Mouse (Mus musculus) MEL (cell line): ENCODE measurements at regions not wholly inside any gene's neighbourhood (a gene's known extent, or its start where the extent isn't known, plus 50 kb on each side); places are given as distances from the start of the nearest gene placed in this dataset.

ENCODE experiments used
- DNase-seq: peaks from one replicate; pipeline ENCODE4 v3.0.0; 2011; ENCODE audit warnings: low read depth, low spot score
- H3K27ac ChIP-seq: 2 replicates; pipeline ENCODE4 v1.5.1; 2012; ENCODE audit warnings: low read depth, mild to moderate bottlenecking, control low read depth, low read length, moderate library complexity; ENCODE audit not compliant: control insufficient read depth
- H3K27me3 ChIP-seq, 2 experiments: fragments of 150-350 bp in 1 of 2; sonication (generic) in 1 of 2; 2 replicates each; pipeline ENCODE4 v1.6.1; 2012; ENCODE audit warnings: low read length in 2 of 2, mild to moderate bottlenecking in 2 of 2, improper control_type of control experiment in 1 of 2, moderate library complexity in 1 of 2; ENCODE audit not compliant: insufficient read depth in 2 of 2, control insufficient read depth in 1 of 2
- H3K36me3 ChIP-seq, 2 experiments: 2 replicates each; pipeline ENCODE4 v1.6.1; 2012 to 2014; ENCODE audit warnings: low read length in 2 of 2, improper control_type of control experiment in 1 of 2, inconsistent platforms in 1 of 2, mild to moderate bottlenecking in 1 of 2; ENCODE audit not compliant: insufficient read depth in 2 of 2, control insufficient read depth in 1 of 2
- H3K4me1 ChIP-seq, 2 experiments: fragments of 150-350 bp in 1 of 2; sonication (generic) in 1 of 2; 2 replicates each; pipeline ENCODE4 v1.6.1; 2012; ENCODE audit warnings: low read length in 2 of 2, improper control_type of control experiment in 1 of 2, mild to moderate bottlenecking in 1 of 2; ENCODE audit not compliant: insufficient read depth in 2 of 2, control insufficient read depth in 1 of 2
- H3K4me3 ChIP-seq, 2 experiments: fragments of 150-350 bp in 1 of 2; sonication (generic) in 1 of 2; 2 replicates each; pipeline ENCODE4 v1.5.1; 2012; ENCODE audit warnings: low read depth in 2 of 2, low read length in 2 of 2, mild to moderate bottlenecking in 2 of 2, moderate library complexity in 2 of 2, control low read depth in 1 of 2, improper control_type of control experiment in 1 of 2; ENCODE audit not compliant: control insufficient read depth in 1 of 2, insufficient read depth in 1 of 2
- H3K79me2 ChIP-seq: 2 replicates; pipeline ENCODE4 v1.6.1; 2012; ENCODE audit warnings: mild to moderate bottlenecking, low read length, moderate library complexity; ENCODE audit not compliant: control insufficient read depth, poor library complexity, insufficient read depth
- H3K9ac ChIP-seq: 2 replicates; pipeline ENCODE4 v1.6.1; 2012; ENCODE audit warnings: low read depth, mild to moderate bottlenecking, control low read depth, low read length, moderate library complexity; ENCODE audit not compliant: control insufficient read depth, poor library complexity, severe bottlenecking
- H3K9me3 ChIP-seq: fragments of 150-350 bp; sonication (generic); replicated peaks from 2 replicates; pipeline ENCODE4 v1.6.1; 2012; ENCODE audit warnings: mild to moderate bottlenecking, low read length, improper control_type of control experiment, moderate library complexity; ENCODE audit not compliant: insufficient read depth
- BHLHE40 ChIP-seq: IDR thresholded peaks from 2 replicates; pipeline ENCODE4 v1.6.1; 2012; ENCODE audit warnings: low read depth, mild to moderate bottlenecking, inconsistent platforms, low read length, improper control_type of control experiment, borderline replicate concordance
- CHD2 ChIP-seq: IDR thresholded peaks from 2 replicates; pipeline ENCODE4 v1.6.1; 2011; ENCODE audit warnings: low read length, improper control_type of control experiment
- CTCF ChIP-seq, 3 experiments: IDR thresholded peaks in 2 of 3; conservative IDR thresholded peaks in 1 of 3; 2 replicates each; pipeline ENCODE4 v1.5.1; 2011 to 2012; ENCODE audit warnings: low read length in 3 of 3, low read depth in 2 of 3, mild to moderate bottlenecking in 2 of 3, improper control_type of control experiment in 1 of 3, inconsistent platforms in 1 of 3, mixed read lengths in 1 of 3, moderate library complexity in 1 of 3; ENCODE audit not compliant: control insufficient read depth in 1 of 3, insufficient read depth in 1 of 3, poor library complexity in 1 of 3, severe bottlenecking in 1 of 3
- E2F4 ChIP-seq: IDR thresholded peaks from 2 replicates; pipeline ENCODE4 v1.6.1; 2011; ENCODE audit warnings: low read depth, low read length, improper control_type of control experiment, borderline replicate concordance
- ELF1 ChIP-seq: IDR thresholded peaks from 2 replicates; pipeline ENCODE4 v1.6.1; 2014; ENCODE audit warnings: low read depth, mild to moderate bottlenecking, inconsistent platforms, low read length, improper control_type of control experiment, moderate library complexity
- EP300 ChIP-seq, 2 experiments: IDR thresholded peaks; 2 replicates each; pipeline ENCODE4 v1.6.1; 2011; ENCODE audit warnings: improper control_type of control experiment in 2 of 2, low read length in 2 of 2, low read depth in 1 of 2, mild to moderate bottlenecking in 1 of 2
- ETS1 ChIP-seq: IDR thresholded peaks from 2 replicates; pipeline ENCODE4 v1.6.1; 2012; ENCODE audit warnings: low read depth, mild to moderate bottlenecking, inconsistent platforms, low read length, improper control_type of control experiment, moderate library complexity
- HCFC1 ChIP-seq: IDR thresholded peaks from 2 replicates; pipeline ENCODE4 v1.6.1; 2012; ENCODE audit warnings: low read depth, mild to moderate bottlenecking, inconsistent platforms, low read length, improper control_type of control experiment, moderate library complexity
- MAFK ChIP-seq: IDR thresholded peaks from 2 replicates; pipeline ENCODE4 v1.6.1; 2011; ENCODE audit warnings: low read depth, mild to moderate bottlenecking, low read length, improper control_type of control experiment, borderline replicate concordance
- MAZ ChIP-seq: IDR thresholded peaks from 2 replicates; pipeline ENCODE4 v1.6.1; 2012; ENCODE audit warnings: low read depth, mild to moderate bottlenecking, inconsistent platforms, low read length, improper control_type of control experiment
- MYB ChIP-seq: IDR thresholded peaks from 2 replicates; pipeline ENCODE4 v1.6.1; 2011; ENCODE audit warnings: mild to moderate bottlenecking, low read depth, low read length, improper control_type of control experiment
- POLR2AphosphoS2 ChIP-seq: IDR thresholded peaks from 2 replicates; pipeline ENCODE4 v1.6.1; 2011; ENCODE audit warnings: low read length, improper control_type of control experiment
- RAD21 ChIP-seq: IDR thresholded peaks from 2 replicates; pipeline ENCODE4 v1.6.1; 2011; ENCODE audit warnings: mild to moderate bottlenecking, low read depth, low read length, improper control_type of control experiment
- SIN3A ChIP-seq: IDR thresholded peaks from 2 replicates; pipeline ENCODE4 v1.6.1; 2012; ENCODE audit warnings: low read length, improper control_type of control experiment, inconsistent platforms
- TAL1 ChIP-seq: IDR thresholded peaks from 2 replicates; pipeline ENCODE4 v1.6.1; 2012; ENCODE audit warnings: mild to moderate bottlenecking, inconsistent platforms, low read length, moderate library complexity, mixed read lengths
- USF1 ChIP-seq: IDR thresholded peaks from 2 replicates; pipeline ENCODE4 v1.6.1; 2014; ENCODE audit warnings: low read depth, mild to moderate bottlenecking, inconsistent platforms, low read length, improper control_type of control experiment, moderate library complexity
- USF2 ChIP-seq, 2 experiments: IDR thresholded peaks; 2 replicates each; pipeline ENCODE4 v1.6.1; 2011 to 2012; ENCODE audit warnings: improper control_type of control experiment in 2 of 2, low read length in 2 of 2, borderline replicate concordance in 1 of 2, inconsistent platforms in 1 of 2, low read depth in 1 of 2, mild to moderate bottlenecking in 1 of 2; ENCODE audit not compliant: insufficient read depth in 1 of 2
- ZC3H11A ChIP-seq: IDR thresholded peaks from 2 replicates; pipeline ENCODE4 v1.6.1; 2012; ENCODE audit warnings: low read depth, mild to moderate bottlenecking, inconsistent platforms, low read length, improper control_type of control experiment

- DNase-seq, result no peak
- no peaks in the 10 kb centered on the region for H3K27me3 ChIP-seq
- TF ChIP-seq MAZ, result no peak
- TF ChIP-seq, all 39 proteins: peak for 0
- Histone ChIP-seq H3K27ac (no peak overlapping the region), H3K79me2 (no peaks in the 10 kb centered on the region), H3K4me1 (no peaks in the 10 kb centered on the region), H3K9me3 (no peaks in the 10 kb centered on the region), H3K9ac (no peak overlapping the region), H3K36me3 (no peaks in the 10 kb centered on the region), H3K4me3 (no peak overlapping the region)
Measured at GRCm38 (mm10) chr12:86600041-86600440, 78.5 kb upstream of the Vash1 start.

DNA sequence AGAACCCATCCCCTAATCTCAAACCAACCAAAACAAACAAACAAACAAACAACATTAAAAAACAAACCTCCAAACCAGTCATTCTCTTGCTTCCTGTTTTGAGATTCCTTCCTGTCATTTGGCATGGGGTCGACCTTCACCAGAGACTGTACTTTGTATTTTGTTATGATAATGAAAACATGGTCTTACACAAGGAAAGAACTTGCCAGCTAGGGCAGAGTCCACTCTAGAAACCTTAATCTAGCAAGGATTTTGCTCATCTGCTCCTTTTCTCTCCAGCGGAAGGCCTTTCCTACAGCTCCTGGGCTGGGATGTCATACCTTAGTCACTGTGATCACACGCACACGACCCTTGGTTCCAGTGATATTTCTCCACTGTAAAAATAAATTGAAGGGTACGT, 75.0 kb upstream of the Vash1 start:
- Histone ChIP-seq H3K79me2 (no peaks in the 10 kb centered on the region), H3K4me3 (no peak overlapping the region), H3K4me1 (no peaks in the 10 kb centered on the region)
- TF ChIP-seq BHLHE40, result no peak
- no peak for TF ChIP-seq SIN3A
- TF ChIP-seq MAFK, result no peak
- TF ChIP-seq ELF1, result no peak
- no peak for TF ChIP-seq CHD2
- TF ChIP-seq HCFC1, result no peak
- TF ChIP-seq ZC3H11A, result no peak
- no peak for TF ChIP-seq USF2 (IDR thresholded peaks at IDR 0.05; ENCODE audit: borderline replicate concordance in 1 of 2, insufficient read depth in 1 of 2, low read depth in 1 of 2, low read length in 2 of 2)
- TF ChIP-seq ETS1, result no peak
- TF ChIP-seq POLR2AphosphoS2, result no peak
- TF ChIP-seq USF1, result no peak
- TF ChIP-seq CTCF (IDR thresholded peaks at IDR 0.05 in 2 of 3, conservative IDR thresholded peaks at IDR 0.05 in 1 of 3; ENCODE audit: control insufficient read depth in 1 of 3, insufficient read depth in 1 of 3, low read depth in 2 of 3, low read length in 3 of 3, poor library complexity in 1 of 3, severe bottlenecking in 1 of 3), result no peak
- no peak for TF ChIP-seq MYB
- TF ChIP-seq RAD21, result no peak
- TF ChIP-seq E2F4, result no peak
- TF ChIP-seq EP300 (IDR thresholded peaks at IDR 0.05; ENCODE audit: low read depth in 1 of 2, low read length in 2 of 2), result no peak
- no peak for TF ChIP-seq TAL1
- TF ChIP-seq, all 39 proteins: peak for 0
- no peak overlapping the region for H3K9ac ChIP-seq
- H3K27me3 ChIP-seq, result no peaks in the 10 kb centered on the region
- no peak for DNase-seq
- H3K9me3 ChIP-seq, result no peaks in the 10 kb centered on the region
- H3K27ac ChIP-seq, result no peak overlapping the region
- H3K36me3 ChIP-seq, result no peaks in the 10 kb centered on the region
